Mouse (Mus musculus): ENCODE measurements around the gene Trank1. TPM values are rescaled to one million over a fixed set of nuclear protein-coding genes. Genes with fewer than 3 reads are reported as not detected.

Trank1 gene
- total RNA-seq, 2 experiments from 2014 or later = 245 to 294 TPM

GRCm38 (mm10) chr9:111296433-111296832 lies 15.1 kb upstream of the Trank1 start:
- DNase-seq (ENCODE audit: low spot score in 2 of 2) = no peak
- intact Hi-C loops (cut with DNase I) = no loop called here

- intact Hi-C loops (cut with DNase I) = no loop called here
Measured at GRCm38 (mm10) chr9:111298606-111299005, 12.9 kb upstream of the Trank1 start.

GRCm38 (mm10) chr9:111302196-111302831 lies 9.2 kb upstream of the Trank1 start:
- intact Hi-C loops (cut with DNase I) = no loop called here
- peak; percentile 46 to 47 for DNase-seq (ENCODE audit: low spot score in 2 of 2)

More at GRCm38 (mm10) chr9:111298606-111299005, 12.9 kb upstream of the Trank1 start:
- DNase-seq (ENCODE audit: low spot score in 2 of 2) = no peak

- peak; percentile 26 to 80 for DNase-seq (ENCODE audit: low spot score in 2 of 2)
- intact Hi-C loops (cut with DNase I) = no loop called here
Measured at GRCm38 (mm10) chr9:111304036-111304435, 7.5 kb upstream of the Trank1 start.

GRCm38 (mm10) chr9:111306142-111306541 lies 5.4 kb upstream of the Trank1 start:
- DNase-seq (ENCODE audit: low spot score in 2 of 2) = no peak
- intact Hi-C loops (cut with DNase I) = no loop called here

DNA sequence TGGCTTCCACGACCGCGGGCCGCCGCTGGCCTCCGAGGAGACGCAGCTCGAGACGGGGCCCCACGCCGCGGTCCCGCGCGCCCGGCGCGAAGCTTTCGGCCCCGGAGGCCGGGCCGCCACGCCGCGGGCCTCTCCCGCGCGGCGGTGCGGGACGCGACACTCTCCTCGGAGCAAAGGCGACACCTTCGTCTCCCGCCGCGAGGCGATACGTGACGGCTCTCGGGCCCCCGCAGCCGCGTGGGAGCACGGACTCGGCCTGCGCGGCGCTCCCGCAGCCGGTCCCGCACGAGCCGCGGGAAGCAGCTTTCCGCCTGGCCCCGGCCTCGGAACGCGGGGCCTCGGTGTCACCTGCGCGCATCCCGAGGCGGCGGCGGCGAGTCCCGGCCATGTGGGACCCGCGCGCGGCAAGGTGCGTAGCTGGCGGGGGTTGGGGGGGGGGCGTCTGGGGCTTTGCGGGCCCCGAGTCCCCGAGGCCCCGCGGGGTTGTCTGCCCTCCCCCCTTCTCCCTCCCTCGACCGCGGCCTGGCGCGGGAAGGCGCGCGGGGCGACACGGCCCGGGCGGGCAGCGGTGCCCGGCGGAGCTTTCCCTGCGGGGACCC lies 403 bp downstream of the Trank1 start:
- DNase-seq (ENCODE audit: low spot score in 2 of 2) = no peak
- intact Hi-C loops (cut with DNase I) = no loop called here

DNA sequence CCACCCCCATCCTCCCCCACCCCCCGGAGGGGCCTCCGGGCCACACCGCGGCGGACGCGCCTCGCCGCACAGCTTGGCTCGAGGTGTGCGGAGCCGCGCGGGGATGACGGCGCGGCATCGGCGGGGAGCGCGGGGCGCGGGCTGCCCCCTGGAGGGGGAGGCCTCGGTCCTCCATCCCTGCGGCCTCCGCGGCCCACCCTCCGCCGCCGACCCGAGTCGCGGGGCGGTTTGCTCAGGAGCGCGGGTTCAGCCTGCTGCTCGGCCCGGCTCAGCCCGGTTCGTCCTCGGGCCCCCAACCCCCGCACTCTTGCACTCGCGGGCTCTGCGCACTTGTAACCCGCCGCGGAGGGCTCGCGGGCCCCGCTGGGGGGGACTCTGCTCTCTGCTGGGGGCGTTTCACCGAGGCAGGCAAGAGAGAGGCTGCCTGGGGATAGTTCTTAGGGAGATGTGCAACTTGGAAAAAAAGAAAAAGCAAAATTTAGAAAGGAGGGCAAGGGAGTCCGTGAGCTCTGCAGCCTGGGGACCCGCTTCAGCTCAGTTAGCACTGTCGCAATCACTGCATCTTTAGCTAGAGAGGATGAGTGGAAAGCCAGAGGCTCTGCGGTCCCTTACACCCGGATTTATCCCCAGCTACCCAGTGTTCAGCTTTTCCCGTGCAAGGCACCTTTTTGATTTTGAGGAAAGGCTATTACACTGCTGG lies 1.1 kb downstream of the Trank1 start:
- DNase-seq (ENCODE audit: low spot score in 2 of 2) = no peak
- intact Hi-C loops (cut with DNase I) = no loop called here

- DNase-seq (ENCODE audit: low spot score in 2 of 2) = peak in 1 of 2 experiments; percentile 66
- intact Hi-C loops (cut with DNase I) = no loop called here
Measured at GRCm38 (mm10) chr9:111313299-111313698, 1.8 kb downstream of the Trank1 start.

DNA sequence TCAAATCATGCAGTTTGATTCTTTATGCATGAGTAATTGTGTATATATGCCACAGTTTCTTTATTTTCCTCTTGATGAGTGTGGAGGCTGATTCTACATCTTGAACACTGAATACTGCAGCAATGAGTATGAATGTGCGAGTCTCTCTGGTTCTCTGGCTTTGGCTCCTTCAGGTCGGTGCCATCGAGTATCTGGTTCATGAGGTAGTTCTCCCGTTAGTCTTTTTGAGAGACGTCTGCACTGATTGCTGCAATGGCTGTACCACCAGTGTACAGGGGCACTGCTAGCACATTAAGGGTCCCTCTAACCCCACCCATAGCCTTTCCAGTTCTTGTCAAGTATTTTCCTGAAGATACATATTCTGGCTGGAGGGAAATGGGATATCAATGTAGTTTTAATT lies 2.3 kb downstream of the Trank1 start:
- DNase-seq (ENCODE audit: low spot score in 2 of 2) = no peak
- intact Hi-C loops (cut with DNase I) = loop anchor here (2.0 kb wide), 1 partner anchor 23 kb away; no protein-coding TSS in a partner anchor

GRCm38 (mm10) chr9:111314219-111314618 lies 2.7 kb downstream of the Trank1 start:
- intact Hi-C loops (cut with DNase I) = loop anchor here (2.0 kb wide), 1 partner anchor 23 kb away; no protein-coding TSS in a partner anchor
- DNase-seq (ENCODE audit: low spot score in 2 of 2) = peak; percentile 75 to 79

DNA sequence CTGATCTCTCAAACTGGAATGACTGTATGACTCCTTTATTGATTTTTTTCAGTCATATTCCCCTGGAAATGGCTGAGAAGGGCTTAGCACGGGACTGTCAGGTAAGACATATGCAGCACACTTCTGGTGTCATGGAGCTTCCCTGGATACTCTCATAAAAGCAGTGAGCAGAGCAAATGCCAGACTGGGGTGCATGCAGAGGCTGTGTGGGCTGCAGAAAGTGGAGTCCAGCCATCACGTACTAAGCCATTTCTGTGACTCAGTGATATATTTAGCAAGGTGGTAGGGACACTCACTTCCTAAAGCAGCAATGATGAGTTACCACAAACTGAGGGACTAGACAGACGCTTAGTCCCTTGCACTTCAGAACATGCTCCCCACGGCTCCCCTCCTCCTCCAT lies 9.4 kb downstream of the Trank1 start:
- DNase-seq (ENCODE audit: low spot score in 2 of 2) = peak in 1 of 2 experiments; percentile 83
- intact Hi-C loops (cut with DNase I) = loop anchor here (5.0 kb wide), 1 partner anchor 81 kb away; no protein-coding TSS in a partner anchor

DNA sequence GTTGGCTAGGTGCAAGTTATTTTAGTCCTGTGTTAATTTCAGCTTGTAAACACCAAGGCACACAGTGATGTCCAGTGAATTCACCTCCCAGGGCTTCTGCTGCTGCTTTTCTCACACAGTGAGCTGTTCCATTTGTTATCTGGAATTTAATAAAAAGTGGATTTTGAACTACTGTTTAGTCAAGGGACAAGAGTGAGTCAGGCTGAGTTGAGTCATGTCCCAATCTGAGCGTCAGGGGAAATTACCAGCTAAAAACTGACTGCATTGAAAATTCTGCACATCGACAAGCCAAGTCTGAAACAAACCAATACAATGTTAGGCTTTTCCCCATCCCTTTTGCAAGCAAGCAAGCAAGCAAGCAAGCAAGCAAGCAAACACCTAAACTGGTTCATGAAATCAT lies 13.3 kb downstream of the Trank1 start:
- DNase-seq (ENCODE audit: low spot score in 2 of 2) = peak in 1 of 2 experiments; percentile 76
- intact Hi-C loops (cut with DNase I) = loop anchor here (5.0 kb wide), 1 partner anchor 77 kb away; no protein-coding TSS in a partner anchor

DNA sequence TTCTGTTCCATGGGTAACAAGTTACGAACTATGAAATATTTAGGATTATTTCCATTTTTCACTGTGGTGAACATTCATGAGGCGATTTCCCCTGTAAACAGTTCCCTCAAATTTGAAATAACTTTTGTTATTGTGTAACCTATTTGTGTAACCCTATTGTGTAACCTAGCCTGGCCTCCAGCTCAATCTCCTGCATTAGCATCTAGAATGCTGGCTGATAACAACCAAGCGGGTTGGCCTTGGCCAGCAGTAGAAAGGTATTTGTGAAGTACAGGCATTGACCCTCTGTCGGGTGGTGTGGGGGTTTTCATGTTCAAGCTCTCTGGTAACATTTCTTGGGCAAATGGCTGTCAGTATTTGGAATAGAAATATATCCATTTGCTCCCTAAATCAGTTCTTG lies 18.3 kb downstream of the Trank1 start:
- no peak for DNase-seq (ENCODE audit: low spot score in 2 of 2)
- intact Hi-C loops (cut with DNase I) = no loop called here

GRCm38 (mm10) chr9:111333790-111334189 lies 22.3 kb downstream of the Trank1 start:
- intact Hi-C loops (cut with DNase I) = no loop called here
- no peak for DNase-seq (ENCODE audit: low spot score in 2 of 2)

GRCm38 (mm10) chr9:111334555-111335164 lies 23.1 kb downstream of the Trank1 start:
- intact Hi-C loops (cut with DNase I) = no loop called here

GRCm38 (mm10) chr9:111351233-111351632 lies 39.7 kb downstream of the Trank1 start:
- intact Hi-C loops (cut with DNase I) = no loop called here
- DNase-seq (ENCODE audit: low spot score in 2 of 2) = no peak

More at GRCm38 (mm10) chr9:111334555-111335164, 23.1 kb downstream of the Trank1 start:
- peak in 1 of 2 experiments; percentile 68 for DNase-seq (ENCODE audit: low spot score in 2 of 2)

- peak in 1 of 2 experiments; percentile 41 for DNase-seq (ENCODE audit: low spot score in 2 of 2)
- intact Hi-C loops (cut with DNase I) = no loop called here
Measured at GRCm38 (mm10) chr9:111351641-111352040, 40.1 kb downstream of the Trank1 start.

DNA sequence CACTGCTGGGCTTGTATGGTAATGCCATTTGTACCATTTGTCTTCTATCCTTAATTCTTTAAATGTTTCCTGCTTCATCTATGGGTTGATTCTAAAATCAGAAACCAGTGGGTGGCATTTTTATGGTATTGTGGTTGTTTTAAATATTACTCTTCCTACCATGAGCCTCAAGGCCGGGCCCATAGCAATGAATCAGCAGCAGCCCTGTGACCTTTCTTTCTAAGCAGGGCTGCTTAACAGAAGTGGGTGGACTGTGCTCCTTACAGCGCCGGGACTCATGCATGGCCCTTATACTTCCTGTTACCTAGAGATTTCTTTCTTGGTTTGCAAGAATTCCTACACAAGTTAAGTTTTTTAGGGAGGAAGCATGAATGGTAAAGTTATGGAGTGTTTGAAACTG lies 41.1 kb downstream of the Trank1 start:
- peak in 1 of 2 experiments; percentile 43 for DNase-seq (ENCODE audit: low spot score in 2 of 2)
- intact Hi-C loops (cut with DNase I) = no loop called here

DNA sequence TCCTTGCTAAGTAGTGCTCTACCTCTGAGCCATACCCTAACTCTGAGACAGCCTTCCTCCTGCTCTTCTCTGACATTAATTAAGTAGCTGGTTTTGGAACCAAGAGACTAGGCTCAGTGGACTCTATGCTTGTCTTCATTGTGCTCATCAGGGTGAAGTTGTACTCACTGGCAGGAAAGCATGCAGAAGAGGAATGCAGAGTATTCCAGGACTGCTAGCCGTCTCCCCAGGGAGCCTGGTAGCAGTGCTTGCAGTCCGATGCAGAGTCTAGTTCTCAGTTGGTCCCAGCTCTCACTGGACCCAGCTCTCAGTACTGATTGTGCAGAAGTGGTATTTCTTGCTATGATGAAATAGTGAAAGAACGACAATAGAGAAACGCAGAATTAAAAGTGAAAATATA lies 43.5 kb downstream of the Trank1 start:
- no peak for DNase-seq (ENCODE audit: low spot score in 2 of 2)
- intact Hi-C loops (cut with DNase I) = loop anchor here (5.0 kb wide), 1 partner anchor 562 kb away; no protein-coding TSS in a partner anchor

GRCm38 (mm10) chr9:111356386-111356785 lies 44.8 kb downstream of the Trank1 start:
- intact Hi-C loops (cut with DNase I) = loop anchor here (1.0 to 5.0 kb wide), 2 partner anchors 123 to 561 kb away; no protein-coding TSS in a partner anchor
- DNase-seq (ENCODE audit: low spot score in 2 of 2) = no peak

Measured in left cerebral cortex, postnatal 25 days (tissue).